Mouse (Mus musculus): ENCODE measurements around the gene Arv1. TPM values are rescaled to one million over a fixed set of nuclear protein-coding genes. Genes with fewer than 3 reads are reported as not detected.

Arv1 gene
- total and polyA plus RNA-seq, 3 experiments: 9.7 to 22.0 (median 11.9) TPM

GRCm38 (mm10) chr8:124682218-124682617, 39.7 kb upstream of the Arv1 start:
- Histone ChIP-seq H3K4me1 (ENCODE audit: control insufficient read depth in 1 of 2, insufficient read depth in 2 of 2) (peaks cover 0 to 6% of the 10 kb centered on the region in 2 experiments; a peak in 1 of 4 replicates), H3K9me3 (replicated peaks; ENCODE audit: low read length) (no peaks in the 10 kb centered on the region), H3K4me2 (ENCODE audit: insufficient read depth, low read depth, poor library complexity, severe bottlenecking) (no peak overlapping the region), H3K27ac (ENCODE audit: insufficient read depth, low read depth) (no peak overlapping the region), H3K36me3 (replicated peaks in 1 of 2; ENCODE audit: control insufficient read depth in 1 of 2, insufficient read depth in 1 of 2, low read length in 1 of 2) (peaks cover 73 to 93% of the 10 kb centered on the region in 2 experiments), H3K79me2 (replicated peaks; ENCODE audit: control insufficient read depth, extremely low read depth, insufficient read depth, poor library complexity, severe bottlenecking) (no peaks in the 10 kb centered on the region), H3K27me3 (replicated peaks) (no peaks in the 10 kb centered on the region), H3K4me3 (replicated peaks in 1 of 3; ENCODE audit: low read depth in 2 of 3, low read length in 2 of 3, poor library complexity in 1 of 3) (no peak overlapping the region), H3K9ac (ENCODE audit: insufficient read depth, low read depth) (no peak overlapping the region)
- dilution Hi-C loops (cut with MboI; ENCODE audit: extremely low pct_ligation_motif_present, extremely low pct_unique_long_range_greater_than_20kb, low sequenced_read_pairs): no loop called here
- DNase-seq (ENCODE audit: extremely low read depth): no peak
- in situ Hi-C loops (cut with MboI; ENCODE audit: low pct_ligation_motif_present, low pct_unique_long_range_greater_than_20kb, low sequenced_read_pairs): no loop called here
- TF ChIP-seq PAX5 (IDR thresholded peaks at IDR 0.05; ENCODE audit: low read length) (no peak), MYC (IDR thresholded peaks at IDR 0.05; ENCODE audit: low read depth, low read length) (no peak), ZNF384 (IDR thresholded peaks at IDR 0.05; ENCODE audit: low read depth, low read length) (no peak), MAFK (IDR thresholded peaks at IDR 0.05; ENCODE audit: insufficient replicate concordance, low read length) (no peak), SMC3 (IDR thresholded peaks at IDR 0.05; ENCODE audit: low read depth, low read length) (no peak)

GRCm38 (mm10) chr8:124688899-124689298, 33.0 kb upstream of the Arv1 start:
- TF ChIP-seq UBTF (IDR thresholded peaks at IDR 0.05; ENCODE audit: low read depth, low read length) (no peak), ETS1 (conservative IDR thresholded peaks at IDR 0.05; ENCODE audit: low read depth, low read length) (no peak)
- dilution Hi-C loops (cut with MboI; ENCODE audit: extremely low pct_ligation_motif_present, extremely low pct_unique_long_range_greater_than_20kb, low sequenced_read_pairs): no loop called here
- Histone ChIP-seq H3K27me3 (replicated peaks) (no peaks in the 10 kb centered on the region), H3K79me2 (replicated peaks; ENCODE audit: control insufficient read depth, extremely low read depth, insufficient read depth, poor library complexity, severe bottlenecking) (no peaks in the 10 kb centered on the region), H3K9ac (ENCODE audit: insufficient read depth, low read depth) (no peak overlapping the region), H3K4me1 (ENCODE audit: control insufficient read depth in 1 of 2, insufficient read depth in 2 of 2) (peaks cover 0 to 3% of the 10 kb centered on the region in 2 experiments; a peak in 1 of 4 replicates), H3K27ac (ENCODE audit: insufficient read depth, low read depth) (no peak overlapping the region), H3K9me3 (replicated peaks; ENCODE audit: low read length) (no peaks in the 10 kb centered on the region), H3K36me3 (replicated peaks in 1 of 2; ENCODE audit: control insufficient read depth in 1 of 2, insufficient read depth in 1 of 2, low read length in 1 of 2) (peaks cover 57 to 80% of the 10 kb centered on the region in 2 experiments), H3K4me2 (ENCODE audit: insufficient read depth, low read depth, poor library complexity, severe bottlenecking) (no peak overlapping the region), H3K4me3 (replicated peaks in 1 of 3; ENCODE audit: low read depth in 2 of 3, low read length in 2 of 3, poor library complexity in 1 of 3) (no peak overlapping the region)
- in situ Hi-C loops (cut with MboI; ENCODE audit: low pct_ligation_motif_present, low pct_unique_long_range_greater_than_20kb, low sequenced_read_pairs): no loop called here
- DNase-seq (ENCODE audit: extremely low read depth): no peak

- no peaks in the 10 kb centered on the region for H3K9me3 ChIP-seq (replicated peaks; ENCODE audit: low read length)
- H3K4me3 ChIP-seq (replicated peaks in 1 of 3; ENCODE audit: low read depth in 2 of 3, low read length in 2 of 3, poor library complexity in 1 of 3): no peak overlapping the region
- no peak overlapping the region for H3K27ac ChIP-seq (ENCODE audit: insufficient read depth, low read depth)
- no peak overlapping the region for H3K9ac ChIP-seq (ENCODE audit: insufficient read depth, low read depth)
- in situ Hi-C loops (cut with MboI; ENCODE audit: low pct_ligation_motif_present, low pct_unique_long_range_greater_than_20kb, low sequenced_read_pairs): no loop called here
- no peaks in the 10 kb centered on the region for H3K79me2 ChIP-seq (replicated peaks; ENCODE audit: control insufficient read depth, extremely low read depth, insufficient read depth, poor library complexity, severe bottlenecking)
- dilution Hi-C loops (cut with MboI; ENCODE audit: extremely low pct_ligation_motif_present, extremely low pct_unique_long_range_greater_than_20kb, low sequenced_read_pairs): no loop called here
- no peaks in the 10 kb centered on the region for H3K27me3 ChIP-seq (replicated peaks)
- peaks cover 0 to 3% of the 10 kb centered on the region in 2 experiments; a peak in 1 of 4 replicates for H3K4me1 ChIP-seq (ENCODE audit: control insufficient read depth in 1 of 2, insufficient read depth in 2 of 2)
- no peak for DNase-seq (ENCODE audit: extremely low read depth)
- no peak overlapping the region for H3K4me2 ChIP-seq (ENCODE audit: insufficient read depth, low read depth, poor library complexity, severe bottlenecking)
- TF ChIP-seq POLR2A (IDR thresholded peaks at IDR 0.05; ENCODE audit: low read depth, low read length) (no peak), HCFC1 (IDR thresholded peaks at IDR 0.05; ENCODE audit: low read depth, low read length) (no peak), ZMIZ1 (IDR thresholded peaks at IDR 0.05; ENCODE audit: low read depth, low read length) (no peak)
- peaks cover 56 to 79% of the 10 kb centered on the region in 2 experiments for H3K36me3 ChIP-seq (replicated peaks in 1 of 2; ENCODE audit: control insufficient read depth in 1 of 2, insufficient read depth in 1 of 2, low read length in 1 of 2)
These were observed 30.2 kb upstream of the Arv1 start for GRCm38 (mm10) chr8:124691706-124692105.

Data from CH12.LX (cell line).